Mouse (Mus musculus) midbrain, embryonic 16.5 days (tissue): Measurements from ENCODE around the gene Gm35549. TPM values are rescaled to one million over a fixed set of nuclear protein-coding genes. Genes with fewer than 3 reads are reported as not detected.
A peak's percentile ranks its signal among the peaks of the same experiment; 100 is the strongest.

Experiments
- ATAC-seq: fragments of 200-750 bp; cut with Nextera tagmentation; 2 replicates; pipeline ENCODE4 v1.8.0; 2017; ENCODE audit warnings: moderate TSS enrichment
- H3K27ac ChIP-seq: fragments of 300-500 bp; sonication (generic); 2 replicates; pipeline ENCODE4 v1.5.1; 2014; ENCODE audit warnings: mild to moderate bottlenecking, low read length, mixed read lengths
- H3K27me3 ChIP-seq: fragments of 300-500 bp; sonication (generic); 2 replicates; pipeline ENCODE4 v1.6.1; 2014; ENCODE audit warnings: low read depth, low read length, mixed read lengths; ENCODE audit not compliant: control insufficient read depth, insufficient read depth
- H3K36me3 ChIP-seq: fragments of 300-500 bp; sonication (generic); 2 replicates; pipeline ENCODE4 v1.6.1; 2014; ENCODE audit warnings: mild to moderate bottlenecking, low read length, moderate library complexity, mixed read lengths; ENCODE audit not compliant: control insufficient read depth, insufficient read depth
- H3K4me1 ChIP-seq: fragments of 300-500 bp; sonication (generic); 2 replicates; pipeline ENCODE4 v1.6.1; 2014; ENCODE audit warnings: mild to moderate bottlenecking, low read length, mixed read lengths; ENCODE audit not compliant: control insufficient read depth, insufficient read depth
- H3K4me2 ChIP-seq: fragments of 300-500 bp; sonication (generic); 2 replicates; pipeline ENCODE4 v1.6.1; 2014; ENCODE audit warnings: mild to moderate bottlenecking, low read length, mixed read lengths
- H3K4me3 ChIP-seq: fragments of 300-500 bp; sonication (generic); 2 replicates; pipeline ENCODE4 v1.5.1; 2014; ENCODE audit warnings: low read depth, mild to moderate bottlenecking, low read length, moderate library complexity, mixed read lengths
- H3K9ac ChIP-seq: fragments of 300-500 bp; sonication (generic); 2 replicates; pipeline ENCODE4 v1.6.1; 2014; ENCODE audit warnings: low read depth, low read length, mixed read lengths
- H3K9me3 ChIP-seq: fragments of 300-500 bp; sonication (generic); replicated peaks from 2 replicates; pipeline ENCODE4 v1.6.1; 2014; ENCODE audit warnings: mild to moderate bottlenecking, low read length, mixed read lengths; ENCODE audit not compliant: control insufficient read depth, poor library complexity, severe bottlenecking
- WGBS: fragments of 180-500 bp; shearing (Covaris S2); extraction: QIAGEN DNeasy Blood & Tissue Kit; methylation state at CpG from one replicate; pipeline ENCODE4 v1.1.7; 2014; 5-methylcytosine and 5-hydroxymethylcytosine counted together
- polyA plus RNA-seq: library from polyadenylated mRNA; unstranded; fragments of >200 nt; fragmentation: Nextera tagmentation; extraction: Ambion mirVana; gene quantifications from 2 replicates; pipeline ENCODE4 v1.2.1, GENCODE M21; 2015

The Gm35549 gene
- polyA plus RNA-seq, 1 experiment from 2014 or later: not detected

- Histone ChIP-seq H3K9me3 (no peaks in the 10 kb centered on the region), H3K27me3 (no peaks in the 10 kb centered on the region), H3K36me3 (peaks cover 3% of the 10 kb centered on the region; the same call in 1 of the 2 replicates), H3K27ac (no peak overlapping the region), H3K9ac (no peak overlapping the region), H3K4me1 (no peaks in the 10 kb centered on the region), H3K4me2 (no peak overlapping the region), H3K4me3 (no peak overlapping the region)
- 31% methylated on average over 16 of the region's 16 CpGs for WGBS
- no peak for ATAC-seq
Measured at GRCm38 (mm10) chr9:122837680-122838079, 6.2 kb downstream of the Gm35549 start.

DNA sequence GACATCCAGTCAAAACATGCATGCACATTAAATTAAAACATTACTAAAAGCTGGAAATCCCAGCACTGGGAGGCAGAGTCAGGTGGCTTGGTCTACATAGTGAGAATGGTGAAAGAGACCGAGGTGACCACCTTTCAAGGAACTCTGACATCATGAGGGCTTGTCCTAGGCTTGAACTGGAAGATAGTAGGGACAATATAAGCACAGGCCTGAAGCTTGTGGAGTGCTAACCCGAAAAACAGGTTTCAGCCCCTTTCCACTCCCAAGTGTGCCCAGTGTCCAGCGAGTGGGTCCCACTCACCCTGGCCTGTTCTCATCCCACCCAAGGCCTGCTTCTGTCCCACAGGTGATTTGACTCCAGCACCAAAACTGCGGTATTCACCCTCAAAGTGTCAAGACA, 6.6 kb downstream of the Gm35549 start:
- no peaks in the 10 kb centered on the region for H3K9me3 ChIP-seq
- H3K4me1 ChIP-seq: no peaks in the 10 kb centered on the region
- H3K4me2 ChIP-seq: no peak overlapping the region
- ATAC-seq: 0 out of 2 replicates have a peak, but pooled peaks have one; percentile 36
- H3K27me3 ChIP-seq: no peaks in the 10 kb centered on the region
- H3K4me3 ChIP-seq: no peak overlapping the region
- H3K27ac ChIP-seq: peak overlapping the region; percentile 50; the same call in 1 of the 2 replicates
- WGBS: 89% methylated on average over 4 of the region's 4 CpGs
- H3K9ac ChIP-seq: no peak overlapping the region
- peaks cover 3% of the 10 kb centered on the region; the same call in 1 of the 2 replicates for H3K36me3 ChIP-seq

- 49% methylated on average over 6 of the region's 6 CpGs for WGBS
- peak; percentile 82 for ATAC-seq
- Histone ChIP-seq H3K27ac (peak overlapping the region; percentile 50; the same call in 1 of the 2 replicates), H3K4me3 (no peak overlapping the region), H3K36me3 (peaks cover 3% of the 10 kb centered on the region; the same call in 1 of the 2 replicates), H3K4me1 (no peaks in the 10 kb centered on the region), H3K9me3 (no peaks in the 10 kb centered on the region), H3K9ac (no peak overlapping the region), H3K4me2 (no peak overlapping the region), H3K27me3 (no peaks in the 10 kb centered on the region)
Measured at GRCm38 (mm10) chr9:122836790-122837189, 7.0 kb downstream of the Gm35549 start.

- no peak overlapping the region for H3K4me3 ChIP-seq
- no peak for ATAC-seq
- H3K27me3 ChIP-seq: no peaks in the 10 kb centered on the region
- H3K9me3 ChIP-seq: no peaks in the 10 kb centered on the region
- H3K4me2 ChIP-seq: no peak overlapping the region
- no peaks in the 10 kb centered on the region for H3K4me1 ChIP-seq
- 75% methylated on average over 9 of the region's 9 CpGs for WGBS
- no peak overlapping the region for H3K27ac ChIP-seq
- H3K36me3 ChIP-seq: peaks cover 3% of the 10 kb centered on the region; the same call in 1 of the 2 replicates
- no peak overlapping the region for H3K9ac ChIP-seq
Measured at GRCm38 (mm10) chr9:122836126-122836525, 7.7 kb downstream of the Gm35549 start.

DNA sequence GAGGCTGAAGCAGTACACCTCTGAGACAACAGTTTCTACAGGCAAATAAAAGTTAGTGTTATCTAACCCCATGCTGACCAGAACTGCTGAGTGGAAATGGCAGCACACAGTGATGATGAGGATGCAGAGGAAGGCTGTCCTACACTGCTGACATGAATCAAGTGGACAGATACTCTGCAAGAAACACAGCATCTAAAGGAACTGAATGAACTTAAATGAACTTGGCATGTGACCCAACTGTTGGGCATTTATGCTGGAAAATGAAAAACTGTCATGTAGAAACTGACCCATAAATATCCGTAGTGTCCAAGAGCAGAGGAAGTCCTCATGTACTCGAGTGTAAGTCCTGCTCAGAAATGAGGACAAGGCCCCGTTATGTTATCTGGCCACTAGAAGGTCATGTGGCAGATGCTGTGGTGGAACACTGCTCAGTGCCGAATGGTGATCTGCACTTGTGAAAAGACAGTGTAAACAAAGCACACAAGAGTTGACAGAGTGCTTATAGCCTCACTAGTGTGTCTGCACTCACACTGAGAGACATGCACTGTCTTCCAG, 13.9 kb downstream of the Gm35549 start:
- H3K4me3 ChIP-seq: no peak overlapping the region

GRCm38 (mm10) chr9:122826743-122827142, 17.1 kb downstream of the Gm35549 start:
- 94% methylated on average over 4 of the region's 4 CpGs for WGBS
- H3K4me1 ChIP-seq: no peaks in the 10 kb centered on the region
- ATAC-seq: no peak
- no peaks in the 10 kb centered on the region for H3K27me3 ChIP-seq
- H3K36me3 ChIP-seq: peaks cover 30% of the 10 kb centered on the region
- H3K27ac ChIP-seq: no peak overlapping the region
- H3K4me3 ChIP-seq: no peak overlapping the region
- no peak overlapping the region for H3K9ac ChIP-seq
- no peak overlapping the region for H3K4me2 ChIP-seq
- no peaks in the 10 kb centered on the region for H3K9me3 ChIP-seq

More for the DNA sequence above, 13.9 kb downstream of the Gm35549 start:
- 91% methylated on average over 4 of the region's 4 CpGs for WGBS
- H3K27me3 ChIP-seq: no peaks in the 10 kb centered on the region
- no peaks in the 10 kb centered on the region for H3K9me3 ChIP-seq
- no peak for ATAC-seq
- no peak overlapping the region for H3K27ac ChIP-seq
- H3K4me1 ChIP-seq: no peaks in the 10 kb centered on the region
- no peak overlapping the region for H3K9ac ChIP-seq
- H3K36me3 ChIP-seq: peaks cover 22% of the 10 kb centered on the region
- no peak overlapping the region for H3K4me2 ChIP-seq

DNA sequence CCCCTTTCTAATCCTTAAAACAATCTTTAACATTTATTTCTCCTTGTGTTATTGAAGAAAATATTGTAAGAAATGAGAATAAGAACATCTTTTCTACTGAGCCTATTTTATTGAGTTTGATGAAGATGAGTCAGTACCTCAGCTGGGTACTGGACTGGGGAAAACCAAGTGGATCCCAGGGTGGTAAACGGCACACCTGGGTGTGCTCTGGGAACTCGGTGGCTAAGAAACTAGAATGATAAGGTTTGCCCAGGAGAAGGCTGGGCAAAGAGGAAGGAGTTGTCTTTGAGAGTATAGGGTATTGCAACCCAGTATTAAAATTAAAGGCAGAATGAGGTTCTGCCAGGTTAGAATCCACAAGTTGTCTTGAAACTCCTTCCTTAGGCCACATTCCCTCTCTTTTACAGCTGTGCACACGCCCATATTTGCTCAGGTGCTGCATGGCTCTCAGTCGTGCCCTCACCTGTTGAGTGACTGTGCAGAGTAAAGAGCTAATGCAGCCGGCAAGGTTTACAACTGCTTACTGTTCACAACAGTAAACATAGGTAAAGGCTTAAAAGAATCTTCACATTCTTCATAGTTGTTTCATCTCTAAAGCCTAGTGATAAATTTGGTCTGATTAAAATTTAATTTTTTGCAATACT, 20.3 kb downstream of the Gm35549 start:
- Histone ChIP-seq H3K4me2 (no peak overlapping the region), H3K4me1 (no peaks in the 10 kb centered on the region), H3K36me3 (peaks cover 39% of the 10 kb centered on the region), H3K9me3 (no peaks in the 10 kb centered on the region), H3K4me3 (no peak overlapping the region), H3K9ac (no peak overlapping the region), H3K27ac (no peak overlapping the region), H3K27me3 (no peaks in the 10 kb centered on the region)
- no peak for ATAC-seq
- 92% methylated on average over 5 of the region's 5 CpGs for WGBS

GRCm38 (mm10) chr9:122815239-122815851, 28.5 kb downstream of the Gm35549 start:
- no peaks in the 10 kb centered on the region for H3K4me1 ChIP-seq
- peaks cover 10% of the 10 kb centered on the region for H3K36me3 ChIP-seq
- H3K9me3 ChIP-seq: no peaks in the 10 kb centered on the region
- no peak overlapping the region for H3K4me2 ChIP-seq
- WGBS: 86% methylated on average over 4 of the region's 4 CpGs
- no peak overlapping the region for H3K9ac ChIP-seq
- H3K4me3 ChIP-seq: no peak overlapping the region
- no peak overlapping the region for H3K27ac ChIP-seq
- ATAC-seq: no peak
- no peaks in the 10 kb centered on the region for H3K27me3 ChIP-seq

- Histone ChIP-seq H3K36me3 (peaks cover 6% of the 10 kb centered on the region), H3K4me2 (no peak overlapping the region), H3K27ac (no peak overlapping the region), H3K4me1 (no peaks in the 10 kb centered on the region), H3K9ac (no peak overlapping the region), H3K4me3 (no peak overlapping the region), H3K27me3 (no peaks in the 10 kb centered on the region), H3K9me3 (no peaks in the 10 kb centered on the region)
- WGBS: 94% methylated on average over 2 of the region's 2 CpGs
- ATAC-seq: no peak
Measured at GRCm38 (mm10) chr9:122814775-122815174, 29.1 kb downstream of the Gm35549 start.
